Mouse (Mus musculus): Measurements from ENCODE around the gene Frmd8. TPM values are rescaled to one million over a fixed set of nuclear protein-coding genes. Genes with fewer than 3 reads are reported as not detected.

Gene Frmd8
- polyA plus RNA-seq, 1 experiment from 2014 or later: 25.3 TPM

GRCm38 (mm10) chr19:5825901-5826730, 49.0 kb downstream of the Frmd8 start:
- H3K4me1 ChIP-seq: peaks cover 30% of the 10 kb centered on the region
- 87% methylated on average over 5 of the region's 5 CpGs for WGBS
- no peak for ATAC-seq (ENCODE audit: insufficient read depth, low FRiP score, low read depth)
- no peaks in the 10 kb centered on the region for H3K36me3 ChIP-seq
- H3K4me3 ChIP-seq (replicated peaks): no peak overlapping the region
- H3K4me2 ChIP-seq: no peak overlapping the region
- H3K27ac ChIP-seq: no peak overlapping the region
- H3K9ac ChIP-seq: no peak overlapping the region
- no peaks in the 10 kb centered on the region for H3K9me3 ChIP-seq
- no peaks in the 10 kb centered on the region for H3K27me3 ChIP-seq (replicated peaks)

DNA sequence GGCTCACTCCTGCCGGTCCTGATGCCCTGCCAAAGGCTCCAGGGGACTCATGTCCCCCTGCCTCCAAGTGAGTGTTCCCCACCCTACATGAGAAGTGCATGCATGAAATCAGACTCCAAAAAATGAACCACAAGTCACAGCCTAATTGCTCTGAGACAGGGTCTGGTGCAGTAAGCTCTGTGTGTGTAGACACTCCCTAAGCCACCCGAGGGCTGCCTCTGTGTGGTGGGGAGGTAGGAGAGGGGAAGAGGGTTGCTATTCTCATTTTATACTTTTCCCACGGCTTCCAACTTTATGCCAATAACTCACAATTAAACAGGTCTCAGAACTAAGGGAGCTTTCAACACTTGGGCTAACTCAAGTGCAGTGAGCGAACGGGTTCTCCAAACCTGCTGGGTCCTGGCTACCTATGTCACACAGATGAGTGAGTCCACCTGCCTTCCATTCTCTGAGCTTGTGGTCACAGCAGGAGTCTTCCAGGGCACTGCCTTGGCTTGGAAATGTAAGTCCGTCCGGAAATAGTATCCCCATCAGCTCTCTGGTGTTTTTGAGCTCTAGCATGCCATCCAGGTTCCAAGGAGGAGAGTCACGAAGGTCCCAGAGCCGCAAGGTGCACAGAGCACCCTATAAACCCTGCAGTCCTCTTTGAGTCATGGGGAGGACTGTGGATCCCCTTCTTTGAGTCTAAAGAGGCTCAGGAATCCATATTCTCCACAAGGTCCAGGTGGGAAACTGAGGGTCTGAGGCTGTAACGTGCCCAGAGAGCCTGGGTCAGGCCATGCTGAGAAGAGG, 50.1 kb downstream of the Frmd8 start:
- Histone ChIP-seq H3K4me2 (no peak overlapping the region), H3K4me3 (replicated peaks) (no peak overlapping the region), H3K27ac (no peak overlapping the region), H3K9me3 (no peaks in the 10 kb centered on the region), H3K9ac (no peak overlapping the region), H3K27me3 (replicated peaks) (no peaks in the 10 kb centered on the region), H3K4me1 (peaks cover 30% of the 10 kb centered on the region), H3K36me3 (no peaks in the 10 kb centered on the region)
- ATAC-seq (ENCODE audit: insufficient read depth, low FRiP score, low read depth): no peak
- WGBS: 77% methylated on average over 10 of the region's 10 CpGs

GRCm38 (mm10) chr19:5824043-5824825, 50.8 kb downstream of the Frmd8 start:
- no peaks in the 10 kb centered on the region for H3K36me3 ChIP-seq
- H3K27me3 ChIP-seq (replicated peaks): no peaks in the 10 kb centered on the region
- H3K9me3 ChIP-seq: no peaks in the 10 kb centered on the region
- no peak overlapping the region for H3K4me3 ChIP-seq (replicated peaks)
- H3K4me2 ChIP-seq: no peak overlapping the region
- WGBS: 58% methylated on average over 22 of the region's 22 CpGs
- peaks cover 33% of the 10 kb centered on the region for H3K4me1 ChIP-seq
- ATAC-seq (ENCODE audit: insufficient read depth, low FRiP score, low read depth): no peak
- H3K9ac ChIP-seq: no peak overlapping the region
- H3K27ac ChIP-seq: no peak overlapping the region

DNA sequence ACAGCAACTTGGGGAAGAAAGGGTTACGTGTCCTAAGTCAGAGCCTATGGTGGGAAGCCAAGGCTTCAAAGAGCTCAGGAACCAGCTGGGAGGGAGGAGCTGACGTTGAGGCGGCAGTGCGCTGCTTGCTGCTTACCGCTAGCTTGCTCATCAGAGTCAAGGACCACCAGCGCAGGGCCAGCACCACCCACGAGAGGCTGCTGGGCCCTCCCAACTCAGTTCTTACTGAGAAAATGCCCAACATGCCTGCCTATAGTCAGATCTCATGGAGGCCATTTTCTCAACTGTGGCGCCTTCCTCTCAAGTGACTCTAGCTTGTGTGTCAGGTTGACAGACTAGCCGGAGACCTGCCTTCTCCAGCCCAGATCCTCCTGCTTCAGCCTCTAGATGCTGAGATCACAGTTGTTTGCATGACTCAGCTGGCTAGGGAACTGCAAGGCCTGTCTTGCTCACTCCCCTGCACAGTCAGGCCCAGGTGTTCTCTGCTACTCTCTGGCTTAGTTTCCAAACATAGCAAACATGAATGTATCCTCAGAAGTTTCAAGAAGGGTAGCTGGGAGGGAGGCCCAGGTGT, 51.7 kb downstream of the Frmd8 start:
- peak; percentile 8; the same call in 1 of the 2 replicates for ATAC-seq (ENCODE audit: insufficient read depth, low FRiP score, low read depth)
- no peak overlapping the region for H3K4me3 ChIP-seq (replicated peaks)
- WGBS: 26% methylated on average over 9 of the region's 9 CpGs
- peak overlapping the region; percentile 69 for H3K27ac ChIP-seq
- H3K36me3 ChIP-seq: no peaks in the 10 kb centered on the region
- no peaks in the 10 kb centered on the region for H3K27me3 ChIP-seq (replicated peaks)
- peak overlapping the region; percentile 27 for H3K4me2 ChIP-seq
- no peaks in the 10 kb centered on the region for H3K9me3 ChIP-seq
- H3K4me1 ChIP-seq: peaks cover 40% of the 10 kb centered on the region
- no peak overlapping the region for H3K9ac ChIP-seq

GRCm38 (mm10) chr19:5822834-5823205, 52.3 kb downstream of the Frmd8 start:
- no peak for ATAC-seq (ENCODE audit: insufficient read depth, low FRiP score, low read depth)
- no peak overlapping the region for H3K4me2 ChIP-seq
- 60% methylated on average over 7 of the region's 7 CpGs for WGBS

GRCm38 (mm10) chr19:5822174-5822833, 52.8 kb downstream of the Frmd8 start:
- Histone ChIP-seq H3K27me3 (replicated peaks) (no peaks in the 10 kb centered on the region), H3K36me3 (no peaks in the 10 kb centered on the region), H3K4me1 (peaks cover 47% of the 10 kb centered on the region), H3K27ac (peak overlapping the region; percentile 69; the same call in 1 of the 2 replicates), H3K9me3 (no peaks in the 10 kb centered on the region), H3K4me2 (no peak overlapping the region), H3K4me3 (replicated peaks) (no peak overlapping the region), H3K9ac (no peak overlapping the region)
- WGBS: 48% methylated on average over 12 of the region's 12 CpGs
- no peak for ATAC-seq (ENCODE audit: insufficient read depth, low FRiP score, low read depth)

More at GRCm38 (mm10) chr19:5822834-5823205, 52.3 kb downstream of the Frmd8 start:
- Histone ChIP-seq H3K27me3 (replicated peaks) (no peaks in the 10 kb centered on the region), H3K36me3 (no peaks in the 10 kb centered on the region), H3K9me3 (no peaks in the 10 kb centered on the region), H3K27ac (peak overlapping the region; percentile 69), H3K9ac (no peak overlapping the region), H3K4me1 (peaks cover 44% of the 10 kb centered on the region), H3K4me3 (replicated peaks) (no peak overlapping the region)

DNA sequence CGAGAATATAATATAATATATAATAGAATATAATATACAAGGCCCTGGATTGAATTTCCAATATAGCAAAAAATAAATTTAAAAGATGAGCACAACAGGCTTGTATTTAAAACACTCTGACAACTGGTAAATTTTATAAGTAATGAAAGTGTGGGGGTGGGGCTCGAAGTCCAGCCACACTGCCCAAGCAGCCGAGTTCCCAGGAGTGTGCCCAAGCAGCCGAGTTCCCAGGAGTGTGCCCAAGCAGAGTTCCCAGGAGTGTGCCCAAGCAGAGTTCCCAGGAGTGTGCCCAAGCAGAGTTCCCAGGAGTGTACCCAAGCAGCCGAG, 53.3 kb downstream of the Frmd8 start:
- no peaks in the 10 kb centered on the region for H3K27me3 ChIP-seq (replicated peaks)
- H3K36me3 ChIP-seq: no peaks in the 10 kb centered on the region
- 0 out of 2 replicates have a peak overlapping the region, but pooled peaks have one; percentile 69 for H3K27ac ChIP-seq
- no peak overlapping the region for H3K9ac ChIP-seq
- H3K9me3 ChIP-seq: no peaks in the 10 kb centered on the region
- 73% methylated on average over 5 of the region's 5 CpGs for WGBS
- no peak overlapping the region for H3K4me3 ChIP-seq (replicated peaks)
- H3K4me2 ChIP-seq: no peak overlapping the region
- ATAC-seq (ENCODE audit: insufficient read depth, low FRiP score, low read depth): no peak
- H3K4me1 ChIP-seq: peaks cover 47% of the 10 kb centered on the region

DNA sequence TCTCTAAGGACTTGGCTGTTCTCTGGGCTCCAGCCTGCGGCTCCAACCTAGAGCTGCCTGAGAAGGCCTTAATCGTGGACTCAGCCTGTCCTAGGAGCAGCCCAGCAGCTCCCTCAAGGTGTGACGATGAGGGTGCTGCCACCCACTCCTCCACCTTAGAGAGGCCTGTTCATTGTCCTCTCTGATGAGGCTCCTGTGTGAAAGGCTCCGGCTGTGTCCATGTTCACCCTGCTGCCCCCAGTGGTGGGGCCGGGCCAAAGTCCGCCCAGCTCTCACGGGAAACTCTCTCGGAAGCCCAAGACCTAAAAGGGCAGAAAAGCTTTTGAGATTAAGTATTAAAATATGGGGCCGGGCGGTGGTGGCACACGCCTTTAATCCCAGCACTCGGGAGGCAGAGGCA, 55.5 kb downstream of the Frmd8 start:
- 49% methylated on average over 12 of the region's 12 CpGs for WGBS
- Histone ChIP-seq H3K27ac (no peak overlapping the region), H3K27me3 (replicated peaks) (no peaks in the 10 kb centered on the region), H3K4me1 (peaks cover 47% of the 10 kb centered on the region), H3K4me2 (no peak overlapping the region), H3K4me3 (replicated peaks) (no peak overlapping the region), H3K36me3 (no peaks in the 10 kb centered on the region), H3K9me3 (no peaks in the 10 kb centered on the region), H3K9ac (no peak overlapping the region)
- no peak for ATAC-seq (ENCODE audit: insufficient read depth, low FRiP score, low read depth)

GRCm38 (mm10) chr19:5818590-5818977, 56.5 kb downstream of the Frmd8 start:
- 67% methylated on average over 6 of the region's 6 CpGs for WGBS
- no peak for ATAC-seq (ENCODE audit: insufficient read depth, low FRiP score, low read depth)

DNA sequence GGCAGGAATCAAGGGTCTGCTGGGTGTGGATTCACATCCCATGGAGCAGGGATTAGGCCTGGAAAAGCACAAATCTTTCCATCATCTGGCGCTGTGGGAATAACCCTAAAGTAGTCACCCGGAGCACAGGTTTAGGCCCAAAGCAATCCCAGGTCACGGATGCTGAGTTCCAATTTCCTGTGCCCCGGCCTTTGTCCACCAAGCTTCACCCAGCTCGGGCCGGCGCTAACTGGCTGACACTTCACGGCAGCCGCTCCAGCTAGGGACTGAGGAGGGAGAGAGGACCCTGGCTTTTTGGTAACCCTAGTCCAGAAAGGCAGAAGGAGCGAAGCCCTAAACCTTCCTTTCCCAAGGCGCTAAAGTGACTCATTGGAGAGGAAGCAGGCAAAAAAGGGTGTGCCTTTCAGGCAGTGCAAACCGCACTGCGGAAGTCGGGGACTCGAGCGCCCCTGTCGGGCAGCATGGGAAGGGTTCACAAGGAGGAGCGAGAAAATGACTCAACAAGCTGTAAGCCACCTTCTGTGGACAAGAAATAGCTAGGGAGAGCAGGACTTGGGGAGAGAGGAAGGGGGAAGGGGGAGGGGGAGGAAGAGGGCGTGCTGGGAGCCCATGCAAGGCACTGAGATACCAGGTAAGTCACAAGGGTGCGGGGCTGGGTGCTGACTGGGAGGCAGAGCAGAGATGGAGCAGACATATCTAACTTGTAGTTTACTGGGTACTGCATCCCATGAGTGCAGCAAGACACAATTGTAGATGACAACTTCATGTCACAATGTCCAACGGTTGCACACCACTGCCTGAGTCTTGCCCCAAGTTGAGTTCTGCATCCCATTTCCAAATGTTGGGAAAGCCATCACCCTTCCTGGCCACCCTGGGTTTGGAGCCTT, 57.1 kb downstream of the Frmd8 start:
- 21% methylated on average over 21 of the region's 21 CpGs for WGBS

More at GRCm38 (mm10) chr19:5818590-5818977, 56.5 kb downstream of the Frmd8 start:
- Histone ChIP-seq H3K27ac (peak overlapping the region; percentile 64; the same call in 1 of the 2 replicates), H3K27me3 (replicated peaks) (no peaks in the 10 kb centered on the region), H3K36me3 (no peaks in the 10 kb centered on the region), H3K4me1 (peaks cover 37% of the 10 kb centered on the region), H3K4me2 (no peak overlapping the region), H3K4me3 (replicated peaks) (no peak overlapping the region), H3K9ac (no peak overlapping the region), H3K9me3 (no peaks in the 10 kb centered on the region)

More for the DNA sequence above, 57.1 kb downstream of the Frmd8 start:
- Histone ChIP-seq H3K4me1 (peaks cover 32% of the 10 kb centered on the region), H3K4me3 (replicated peaks) (peak overlapping the region; percentile 23; the same call in 1 of the 2 replicates), H3K27ac (peak overlapping the region; percentile 86), H3K36me3 (no peaks in the 10 kb centered on the region), H3K4me2 (peak overlapping the region; percentile 54), H3K27me3 (replicated peaks) (no peaks in the 10 kb centered on the region), H3K9ac (peak overlapping the region; percentile 44; the same call in 1 of the 2 replicates), H3K9me3 (no peaks in the 10 kb centered on the region)
- ATAC-seq (ENCODE audit: insufficient read depth, low FRiP score, low read depth): peak; percentile 75

Measured in stomach, embryonic 15.5 days (tissue).